Mouse (Mus musculus) CH12.LX (cell line): ENCODE results near the gene Slc39a7. TPM values are rescaled to one million over a fixed set of nuclear protein-coding genes. Genes with fewer than 3 reads are reported as not detected.

Experiments
- DNase-seq: peaks from one replicate; pipeline ENCODE4 v3.0.0-alpha.2; 2013; ENCODE audit errors: extremely low read depth
- H3K27ac ChIP-seq: 2 replicates; pipeline ENCODE4 v1.5.1; 2012; ENCODE audit warnings: low read depth, mild to moderate bottlenecking, control low read depth, moderate library complexity; ENCODE audit not compliant: insufficient read depth
- H3K27me3 ChIP-seq: replicated peaks from 2 replicates; pipeline ENCODE3; 2012; ENCODE audit warnings: inconsistent platforms
- H3K36me3 ChIP-seq, 2 experiments: replicated peaks in 1 of 2; 2 replicates each; pipeline versions ENCODE3 to v1.6.1; 2012; ENCODE audit warnings: inconsistent platforms in 1 of 2, low read length in 1 of 2, mild to moderate bottlenecking in 1 of 2, mixed read lengths in 1 of 2, moderate library complexity in 1 of 2; ENCODE audit not compliant: control insufficient read depth in 1 of 2, insufficient read depth in 1 of 2
- H3K4me1 ChIP-seq, 2 experiments: 2 replicates each; pipeline ENCODE4 v1.6.1; 2012; ENCODE audit warnings: inconsistent platforms in 1 of 2, moderate library complexity in 1 of 2; ENCODE audit not compliant: insufficient read depth in 2 of 2, control insufficient read depth in 1 of 2
- H3K4me2 ChIP-seq: 2 replicates; pipeline ENCODE4 v1.6.1; 2012; ENCODE audit warnings: low read depth, mild to moderate bottlenecking, control low read depth; ENCODE audit not compliant: poor library complexity, insufficient read depth, severe bottlenecking
- H3K4me3 ChIP-seq, 3 experiments: fragments of 150-350 bp in 1 of 3; sonication (generic) in 1 of 3; replicated peaks in 1 of 3; 2 replicates each; pipeline versions ENCODE3 to v1.5.1; 2011 to 2012; ENCODE audit warnings: low read depth in 2 of 3, low read length in 2 of 3, mild to moderate bottlenecking in 2 of 3, moderate library complexity in 2 of 3, control low read depth in 1 of 3, improper control_type of control experiment in 1 of 3, inconsistent platforms in 1 of 3, mixed read lengths in 1 of 3; ENCODE audit not compliant: poor library complexity in 1 of 3
- H3K79me2 ChIP-seq: replicated peaks from 2 replicates; pipeline ENCODE4 v1.6.1; 2012; ENCODE audit warnings: mild to moderate bottlenecking, moderate library complexity; ENCODE audit not compliant: control insufficient read depth, poor library complexity, insufficient read depth, severe bottlenecking; ENCODE audit errors: extremely low read depth
- H3K9ac ChIP-seq: 2 replicates; pipeline ENCODE4 v1.6.1; 2012; ENCODE audit warnings: low read depth, mild to moderate bottlenecking, control low read depth, moderate library complexity; ENCODE audit not compliant: insufficient read depth
- H3K9me3 ChIP-seq: replicated peaks from 2 replicates; pipeline ENCODE3; 2012; ENCODE audit warnings: low read length, inconsistent platforms, mixed read lengths
- BHLHE40 ChIP-seq: IDR thresholded peaks from 2 replicates; pipeline ENCODE4 v1.6.1; 2011; ENCODE audit warnings: mild to moderate bottlenecking, low read depth, low read length, improper control_type of control experiment
- CHD1 ChIP-seq: IDR thresholded peaks from 2 replicates; pipeline ENCODE4 v1.6.1; 2012; ENCODE audit warnings: low read depth, low read length, improper control_type of control experiment, inconsistent platforms
- E2F4 ChIP-seq: IDR thresholded peaks from 2 replicates; pipeline ENCODE4 v1.6.1; 2011; ENCODE audit warnings: low read depth, low read length, improper control_type of control experiment; ENCODE audit not compliant: insufficient replicate concordance
- ELF1 ChIP-seq: IDR thresholded peaks from 2 replicates; pipeline ENCODE4 v1.6.1; 2014; ENCODE audit warnings: low read depth, mild to moderate bottlenecking, inconsistent platforms, low read length, improper control_type of control experiment
- HCFC1 ChIP-seq: IDR thresholded peaks from 2 replicates; pipeline ENCODE4 v1.6.1; 2012; ENCODE audit warnings: low read depth, mild to moderate bottlenecking, inconsistent platforms, low read length, improper control_type of control experiment
- JUN ChIP-seq: IDR thresholded peaks from 2 replicates; pipeline ENCODE4 v1.6.1; 2011; ENCODE audit warnings: low read depth, mild to moderate bottlenecking, low read length, improper control_type of control experiment, moderate library complexity; ENCODE audit not compliant: insufficient read depth
- MAFK ChIP-seq: IDR thresholded peaks from 2 replicates; pipeline ENCODE4 v1.6.1; 2011; ENCODE audit warnings: low read length, improper control_type of control experiment; ENCODE audit not compliant: insufficient replicate concordance
- MAZ ChIP-seq: IDR thresholded peaks from 2 replicates; pipeline ENCODE4 v1.6.1; 2012; ENCODE audit warnings: low read depth, mild to moderate bottlenecking, inconsistent platforms, low read length, improper control_type of control experiment, moderate library complexity
- MXI1 ChIP-seq: IDR thresholded peaks from 2 replicates; pipeline ENCODE4 v1.6.1; 2011; ENCODE audit warnings: mild to moderate bottlenecking, low read depth, low read length, improper control_type of control experiment
- MYC ChIP-seq: IDR thresholded peaks from 2 replicates; pipeline ENCODE4 v1.6.1; 2011; ENCODE audit warnings: low read depth, mild to moderate bottlenecking, improper control_type of control experiment, low read length
- NRF1 ChIP-seq: IDR thresholded peaks from 2 replicates; pipeline ENCODE4 v1.6.1; 2014; ENCODE audit warnings: low read depth, mild to moderate bottlenecking, inconsistent platforms, low read length, improper control_type of control experiment, moderate library complexity
- PAX5 ChIP-seq: IDR thresholded peaks from 2 replicates; pipeline ENCODE4 v1.6.1; 2012; ENCODE audit warnings: low read length, inconsistent platforms, mixed read lengths
- SMC3 ChIP-seq: IDR thresholded peaks from 2 replicates; pipeline ENCODE4 v1.6.1; 2011; ENCODE audit warnings: low read depth, low read length, improper control_type of control experiment
- TCF12 ChIP-seq: IDR thresholded peaks from 2 replicates; pipeline ENCODE4 v1.6.1; 2014; ENCODE audit warnings: low read depth, mild to moderate bottlenecking, inconsistent platforms, low read length, improper control_type of control experiment
- UBTF ChIP-seq: IDR thresholded peaks from 2 replicates; pipeline ENCODE4 v1.6.1; 2012; ENCODE audit warnings: low read depth, mild to moderate bottlenecking, inconsistent platforms, low read length, improper control_type of control experiment, moderate library complexity
- USF1 ChIP-seq: IDR thresholded peaks from 2 replicates; pipeline ENCODE4 v1.6.1; 2014; ENCODE audit warnings: low read depth, mild to moderate bottlenecking, inconsistent platforms, low read length, improper control_type of control experiment
- USF2 ChIP-seq: conservative IDR thresholded peaks from 2 replicates; pipeline ENCODE4 v1.6.1; 2011; ENCODE audit warnings: low read depth, low read length, improper control_type of control experiment
- ZKSCAN1 ChIP-seq: IDR thresholded peaks from 2 replicates; pipeline ENCODE4 v1.6.1; 2012; ENCODE audit warnings: low read depth, inconsistent platforms, low read length, improper control_type of control experiment, borderline replicate concordance
- dilution Hi-C: fragments of 300-500 bp; cut with MboI; formaldehyde crosslinking; loops from 2 replicates; pipeline ENCODE4 v1.14.3; 2020; ENCODE audit warnings: low sequenced_read_pairs; ENCODE audit not compliant: extremely low pct_unique_long_range_greater_than_20kb, extremely low pct_ligation_motif_present
- in situ Hi-C: fragments of 300-500 bp; cut with MboI; formaldehyde crosslinking; loops from 3 replicates; pipeline ENCODE4 v1.14.3; 2019; ENCODE audit warnings: low sequenced_read_pairs, low pct_ligation_motif_present, low pct_unique_long_range_greater_than_20kb, mixed read lengths
- polyA plus RNA-seq: library from polyadenylated mRNA; unstranded; fragments of >175 nt; gene quantifications from 2 replicates; pipeline ENCODE4 v1.2.1, GENCODE M21; 2012; ENCODE audit warnings: low read depth; ENCODE audit not compliant: insufficient read length
- total RNA-seq, 2 experiments: library from RNA; depleted of rRNA; stranded (reverse); fragments of 300-350 nt in 1 of 2; fragments of >200 nt in 1 of 2; gene quantifications; 2 replicates each; pipeline ENCODE4 v1.2.3; 2012 to 2014

Gene Slc39a7
- total and polyA plus RNA-seq, 3 experiments = 96.8 to 116 (median 105) TPM

DNA sequence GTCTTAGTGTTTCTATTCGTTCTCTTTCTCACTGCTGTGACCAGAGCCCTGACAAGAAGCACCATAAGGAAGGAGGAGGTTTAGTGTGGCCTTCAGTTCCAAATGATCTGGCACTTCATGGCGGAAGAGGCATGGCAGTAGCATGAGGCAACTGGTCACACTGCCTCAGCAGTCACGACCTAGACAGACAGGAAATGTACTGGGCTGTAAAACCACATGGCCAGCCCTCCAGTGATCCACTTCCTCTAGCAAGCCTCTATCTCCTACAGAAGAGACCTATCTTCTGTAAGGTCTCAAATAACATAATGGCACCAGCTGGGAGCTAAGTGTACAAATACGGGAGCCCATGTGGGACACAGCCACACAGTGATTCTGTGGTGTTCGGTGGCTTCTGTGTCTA, 40.6 kb upstream of the Slc39a7 start:
- Histone ChIP-seq H3K27me3 (peaks cover 1% of the 10 kb centered on the region), H3K9me3 (no peaks in the 10 kb centered on the region), H3K4me3 (no peak overlapping the region), H3K4me2 (no peak overlapping the region), H3K4me1 (peaks cover 0 to 14% of the 10 kb centered on the region in 2 experiments; a peak in 2 of 4 replicates), H3K27ac (no peak overlapping the region), H3K9ac (no peak overlapping the region), H3K36me3 (peaks cover 0 to 11% of the 10 kb centered on the region in 2 experiments), H3K79me2 (no peaks in the 10 kb centered on the region)
- dilution Hi-C loops (no loop called here), in situ Hi-C loops (no loop called here)
- no peak for DNase-seq
- TF ChIP-seq MYC = no peak
- no peak for TF ChIP-seq PAX5
- no peak for TF ChIP-seq MAFK
- no peak for TF ChIP-seq UBTF
- no peak for TF ChIP-seq ZKSCAN1
- no peak for TF ChIP-seq USF1

DNA sequence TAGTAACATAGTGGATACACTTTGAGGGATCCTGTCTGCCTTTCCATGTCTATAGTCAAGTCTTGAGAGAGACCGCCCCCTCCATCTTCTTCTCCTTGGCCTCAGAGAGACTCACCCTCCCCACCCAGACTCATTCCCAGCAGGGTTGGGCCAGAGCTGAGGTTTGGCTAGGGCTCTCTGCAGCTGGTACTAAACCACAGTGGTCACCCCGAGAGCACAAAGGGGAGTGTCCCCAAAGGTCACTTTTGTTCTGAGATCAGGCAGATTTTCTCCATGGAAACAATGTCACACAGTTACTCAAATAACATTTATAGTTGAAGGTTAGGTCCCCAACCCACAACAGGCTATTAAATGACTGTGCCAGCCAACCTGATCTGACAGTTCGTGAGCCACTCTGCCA, 37.4 kb upstream of the Slc39a7 start:
- Histone ChIP-seq H3K4me3 (no peak overlapping the region), H3K9me3 (no peaks in the 10 kb centered on the region), H3K79me2 (no peaks in the 10 kb centered on the region), H3K4me2 (no peak overlapping the region), H3K27ac (no peak overlapping the region), H3K36me3 (peaks cover 20 to 42% of the 10 kb centered on the region in 2 experiments), H3K9ac (no peak overlapping the region), H3K27me3 (no peaks in the 10 kb centered on the region)
- dilution Hi-C loops = no loop called here
- no peak for DNase-seq
- in situ Hi-C loops = no loop called here
- TF ChIP-seq SMC3 = no peak
- no peak for TF ChIP-seq MYC
- no peak for TF ChIP-seq ZKSCAN1
- no peak for TF ChIP-seq HCFC1
- no peak for TF ChIP-seq E2F4
- TF ChIP-seq TCF12 = no peak
- no peak for TF ChIP-seq PAX5
- TF ChIP-seq BHLHE40 = no peak
- TF ChIP-seq, all 38 proteins: peak for 0
- H3K4me1 ChIP-seq = peaks cover 0 to 14% of the 10 kb centered on the region in 2 experiments; a peak in 2 of 4 replicates

DNA sequence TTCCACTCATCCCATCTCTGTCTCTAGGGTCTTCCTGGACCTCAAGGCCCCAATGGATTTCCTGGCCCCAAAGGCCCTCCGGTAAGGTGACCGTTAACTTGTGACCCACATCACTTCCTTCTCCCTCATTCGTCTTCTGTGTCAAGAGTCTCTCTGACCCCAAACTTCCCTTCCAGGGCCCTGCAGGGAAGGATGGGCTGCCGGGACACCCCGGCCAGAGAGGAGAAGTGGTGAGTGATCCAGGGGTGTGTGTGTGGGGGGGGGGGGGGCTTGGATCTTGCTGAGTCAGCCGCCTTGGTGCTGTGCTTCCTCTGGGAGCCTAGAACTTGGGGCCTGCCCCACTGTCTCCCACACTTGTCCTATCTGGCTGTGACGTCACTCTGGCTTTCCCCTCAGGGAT, 25.7 kb upstream of the Slc39a7 start:
- H3K27ac ChIP-seq = no peak overlapping the region
- no peak overlapping the region for H3K4me3 ChIP-seq
- H3K79me2 ChIP-seq = no peaks in the 10 kb centered on the region
- no peaks in the 10 kb centered on the region for H3K4me1 ChIP-seq
- dilution Hi-C loops = no loop called here
- H3K36me3 ChIP-seq = peaks cover 89 to 98% of the 10 kb centered on the region in 2 experiments
- no peak for DNase-seq
- H3K4me2 ChIP-seq = no peak overlapping the region
- H3K27me3 ChIP-seq = no peaks in the 10 kb centered on the region
- in situ Hi-C loops = no loop called here
- no peak for TF ChIP-seq MAZ
- TF ChIP-seq ELF1 = no peak
- TF ChIP-seq MAFK = no peak
- no peak for TF ChIP-seq MXI1
- no peak for TF ChIP-seq USF2
- no peak for TF ChIP-seq JUN
- no peak for TF ChIP-seq CHD1
- no peak for TF ChIP-seq ZKSCAN1
- no peak for TF ChIP-seq NRF1
- TF ChIP-seq, all 38 proteins: peak for 0
- no peaks in the 10 kb centered on the region for H3K9me3 ChIP-seq
- no peak overlapping the region for H3K9ac ChIP-seq
